Mouse (Mus musculus) thymus, adult 2 months (tissue): Measurements from ENCODE around the gene Dclk1. TPM values are rescaled to one million over a fixed set of nuclear protein-coding genes. Genes with fewer than 3 reads are reported as not detected.
A peak's percentile ranks its signal among the peaks of the same experiment; 100 is the strongest.

ENCODE experiments used
- DNase-seq: peaks from one replicate; pipeline ENCODE4 v3.0.0; 2021
- H3K27ac ChIP-seq: fragments of 200-500 bp; 2 replicates; pipeline ENCODE4 v1.5.1; 2012; ENCODE audit warnings: low read length, control low read depth; ENCODE audit not compliant: control insufficient read depth, insufficient read depth
- H3K27me3 ChIP-seq: fragments of 200-500 bp; 2 replicates; pipeline ENCODE4 v1.6.1; 2012; ENCODE audit warnings: mild to moderate bottlenecking, low read length, moderate library complexity, mixed read lengths; ENCODE audit not compliant: control insufficient read depth, insufficient read depth
- H3K36me3 ChIP-seq: fragments of 200-500 bp; 2 replicates; pipeline ENCODE4 v1.6.1; 2012; ENCODE audit warnings: mild to moderate bottlenecking, low read length, moderate library complexity; ENCODE audit not compliant: control insufficient read depth, insufficient read depth
- H3K4me1 ChIP-seq: fragments of 200-500 bp; replicated peaks from 2 replicates; pipeline ENCODE4 v1.6.1; 2012; ENCODE audit warnings: low read length; ENCODE audit not compliant: control insufficient read depth, insufficient read depth
- H3K4me3 ChIP-seq: fragments of 200-500 bp; 2 replicates; pipeline ENCODE4 v1.5.1; 2012; ENCODE audit warnings: mild to moderate bottlenecking, low read length, control low read depth, moderate library complexity; ENCODE audit not compliant: control insufficient read depth, insufficient read depth
- CTCF ChIP-seq: fragments of 200-500 bp; IDR thresholded peaks from 2 replicates; pipeline ENCODE4 v1.5.1; 2012; ENCODE audit warnings: mild to moderate bottlenecking, control low read depth, low read length, moderate library complexity, borderline replicate concordance; ENCODE audit not compliant: control insufficient read depth, poor library complexity, insufficient read depth; ENCODE audit errors: extremely low read depth
- POLR2A ChIP-seq: fragments of 200-500 bp; IDR thresholded peaks from 2 replicates; pipeline ENCODE4 v1.6.1; 2012; ENCODE audit warnings: mild to moderate bottlenecking, low read length, control low read depth, moderate library complexity; ENCODE audit not compliant: control insufficient read depth, poor library complexity, insufficient read depth; ENCODE audit errors: extremely low read depth
- WGBS: fragments of 180-500 bp; shearing (Covaris S2); methylation state at CpG from one replicate; pipeline ENCODE4 v1.1.7; 2018; 5-methylcytosine and 5-hydroxymethylcytosine counted together
- polyA plus RNA-seq: library from polyadenylated mRNA; depleted of rRNA; stranded (reverse); fragments of >200 nt; gene quantifications from 2 replicates; pipeline ENCODE4 v1.2.3, GENCODE M21; 2012

Dclk1 gene
- polyA plus RNA-seq, 1 experiment, result 1.6 TPM

- H3K27ac ChIP-seq, result no peak overlapping the region
- no peaks in the 10 kb centered on the region for H3K27me3 ChIP-seq
- WGBS, result 93% methylated on average over 8 of the region's 8 CpGs
- H3K4me3 ChIP-seq, result no peak overlapping the region
- H3K36me3 ChIP-seq, result no peaks in the 10 kb centered on the region
- H3K4me1 ChIP-seq, result no peaks in the 10 kb centered on the region
- no peak for DNase-seq
- TF ChIP-seq POLR2A (no peak), CTCF (no peak)
These were observed 125.0 kb downstream of the Dclk1 start for GRCm38 (mm10) chr3:55367166-55367565.

- WGBS, result 80% methylated on average over 7 of the region's 7 CpGs
- DNase-seq, result no peak
These were observed 127.0 kb downstream of the Dclk1 start for GRCm38 (mm10) chr3:55369156-55369555.

GRCm38 (mm10) chr3:55373689-55374088 is 131.5 kb downstream of the Dclk1 start:
- no peak for DNase-seq
- Histone ChIP-seq H3K4me3 (0 out of 2 replicates have a peak overlapping the region, but pooled peaks have one; percentile 11), H3K4me1 (0 out of 2 replicates have a peak, but pooled peaks cover 2% of the 10 kb centered on the region), H3K36me3 (no peaks in the 10 kb centered on the region), H3K27me3 (no peaks in the 10 kb centered on the region), H3K27ac (no peak overlapping the region)
- 5% methylated on average over 11 of the region's 11 CpGs for WGBS
- no peak for TF ChIP-seq POLR2A
- no peak for TF ChIP-seq CTCF

More at GRCm38 (mm10) chr3:55369156-55369555, 127.0 kb downstream of the Dclk1 start:
- Histone ChIP-seq H3K36me3 (no peaks in the 10 kb centered on the region), H3K27ac (no peak overlapping the region), H3K27me3 (no peaks in the 10 kb centered on the region), H3K4me1 (0 out of 2 replicates have a peak, but pooled peaks cover 2% of the 10 kb centered on the region), H3K4me3 (no peak overlapping the region)
- TF ChIP-seq CTCF (no peak), POLR2A (no peak)

GRCm38 (mm10) chr3:55378591-55378990 is 136.4 kb downstream of the Dclk1 start:
- 80% methylated on average over 6 of the region's 6 CpGs for WGBS
- Histone ChIP-seq H3K27me3 (no peaks in the 10 kb centered on the region), H3K36me3 (no peaks in the 10 kb centered on the region), H3K4me1 (0 out of 2 replicates have a peak, but pooled peaks cover 2% of the 10 kb centered on the region), H3K27ac (no peak overlapping the region), H3K4me3 (no peak overlapping the region)
- no peak for TF ChIP-seq CTCF
- TF ChIP-seq POLR2A, result no peak
- DNase-seq, result no peak

GRCm38 (mm10) chr3:55380471-55380870 is 138.3 kb downstream of the Dclk1 start:
- Histone ChIP-seq H3K4me1 (no peaks in the 10 kb centered on the region), H3K27me3 (no peaks in the 10 kb centered on the region), H3K36me3 (no peaks in the 10 kb centered on the region), H3K4me3 (no peak overlapping the region), H3K27ac (no peak overlapping the region)
- TF ChIP-seq POLR2A, result no peak
- no peak for TF ChIP-seq CTCF
- WGBS, result 84% methylated on average over 9 of the region's 9 CpGs
- no peak for DNase-seq

GRCm38 (mm10) chr3:55392605-55393004 is 150.4 kb downstream of the Dclk1 start:
- TF ChIP-seq CTCF (no peak), POLR2A (no peak)
- H3K4me3 ChIP-seq, result no peak overlapping the region
- no peak for DNase-seq
- H3K36me3 ChIP-seq, result no peaks in the 10 kb centered on the region
- no peaks in the 10 kb centered on the region for H3K4me1 ChIP-seq
- 80% methylated on average over 3 of the region's 3 CpGs for WGBS
- no peak overlapping the region for H3K27ac ChIP-seq
- no peaks in the 10 kb centered on the region for H3K27me3 ChIP-seq

- Histone ChIP-seq H3K36me3 (no peaks in the 10 kb centered on the region), H3K27me3 (no peaks in the 10 kb centered on the region), H3K4me3 (no peak overlapping the region), H3K4me1 (no peaks in the 10 kb centered on the region), H3K27ac (no peak overlapping the region)
- TF ChIP-seq POLR2A (no peak), CTCF (no peak)
- DNase-seq, result no peak
- 87% methylated on average over 3 of the region's 3 CpGs for WGBS
These were observed 151.4 kb downstream of the Dclk1 start for GRCm38 (mm10) chr3:55393549-55393948.
